Mouse (Mus musculus): ENCODE results near the gene Ak8.

DNA sequence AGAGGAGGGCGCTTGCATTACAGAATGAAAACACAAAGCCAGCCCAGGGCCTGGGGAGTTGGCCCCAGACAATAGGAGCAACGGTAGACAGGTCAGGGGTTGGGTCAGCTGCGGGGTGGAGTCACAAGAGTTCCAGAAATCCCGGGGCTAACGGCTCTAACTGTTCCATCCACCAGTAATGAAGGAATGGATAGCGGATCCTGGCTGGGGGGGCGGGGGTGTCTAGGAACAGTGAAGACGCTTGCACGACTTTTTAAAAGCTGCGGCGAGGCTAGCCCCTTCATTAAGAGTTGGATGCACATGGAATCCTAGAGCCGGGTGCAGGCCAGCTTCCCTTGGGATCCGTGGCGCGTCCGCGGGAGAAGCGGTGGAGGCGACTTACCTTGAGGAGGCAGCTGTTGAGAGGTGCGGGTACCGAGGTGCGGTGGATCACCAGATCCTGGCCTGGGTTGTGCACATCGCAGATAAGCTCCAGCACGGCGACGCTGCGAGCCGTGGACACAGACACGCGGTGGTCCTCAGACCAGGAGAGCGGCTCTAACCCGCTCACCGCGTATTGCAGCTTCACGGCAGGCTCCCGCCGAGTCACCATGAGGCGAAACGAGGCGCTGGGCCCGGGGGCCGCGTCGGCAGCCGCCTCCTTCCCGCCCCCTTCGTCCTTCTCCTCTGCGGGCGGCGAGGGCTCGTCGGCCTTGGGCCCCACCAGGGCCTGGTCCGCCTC, 139.7 kb downstream of the Ak8 start:
- no peak for TF ChIP-seq POLR2A (IDR thresholded peaks at IDR 0.05; ENCODE audit: insufficient read depth, low read depth, low read length)
- no peak for TF ChIP-seq CTCF (IDR thresholded peaks at IDR 0.05)
